ENCODE assay signal across 19 mouse cellular contexts in the genomic region with DNA sequence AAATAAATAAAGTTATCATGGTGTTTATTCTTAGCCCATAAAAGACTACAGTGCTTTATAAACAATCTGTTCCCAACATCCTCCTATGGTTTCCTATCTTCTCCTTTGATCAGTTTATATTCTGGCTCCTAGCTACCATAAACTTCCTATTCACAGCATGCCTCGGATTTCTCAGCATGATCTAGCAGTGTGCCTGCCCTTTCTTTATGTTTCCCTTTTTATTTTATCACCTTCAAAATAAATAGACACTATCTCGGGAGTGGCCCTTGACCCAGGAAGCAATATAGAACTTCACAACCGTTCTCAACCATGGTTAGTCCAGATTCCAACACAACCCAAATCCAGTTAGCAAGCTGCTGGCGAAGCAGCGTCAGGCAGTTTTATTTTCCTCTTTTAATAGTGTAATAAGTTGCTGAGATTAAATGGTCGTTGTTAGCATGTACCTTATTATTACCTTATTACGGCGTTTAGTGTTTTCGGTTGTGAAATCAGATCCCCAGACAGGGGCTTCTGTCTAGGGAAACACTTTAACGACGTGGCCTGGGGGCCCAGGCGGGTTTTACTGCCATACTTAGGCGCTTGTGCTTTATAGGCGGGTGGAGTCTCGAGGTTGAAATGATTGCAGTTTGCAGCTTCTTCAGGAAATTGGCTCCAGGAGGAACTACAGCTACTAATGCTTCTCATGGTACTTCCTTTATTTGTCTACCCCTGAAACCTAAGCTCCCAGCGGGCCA. TPM values are rescaled to one million over a fixed set of nuclear protein-coding genes. Genes with fewer than 3 reads are reported as not detected.
DNase-seq lines count a peak whose midpoint lies in the region; ATAC-seq and TF ChIP-seq lines count a peak whose summit lies in the region.
"Had no signal": no experiment of that assay in that cellular context is flagged by ENCODE, and none has a peak within 500 bp of the region (broad histone marks: within the 10 kb centered on the region; RNA-seq: fewer than 3 reads in every experiment).

No protein-coding gene starts in this region.

- no peak overlapping the region for H3K9ac ChIP-seq in kidney, embryonic 15.5 days
- no peak overlapping the region for H3K9ac ChIP-seq in limb, embryonic 14.5 days (ENCODE audit: low read depth, low read length, severe bottlenecking)
- H3K9ac ChIP-seq in hindbrain, embryonic 11.5 days (ENCODE audit: low read depth, low read length) = no peak overlapping the region
- no peak overlapping the region for H3K9ac ChIP-seq in forebrain, embryonic 13.5 days
- H3K9ac ChIP-seq: liver, embryonic 13.5 days; stomach, embryonic 15.5 days had no signal

- no peaks in the 10 kb centered on the region for H3K9me3 ChIP-seq in kidney, embryonic 15.5 days (replicated peaks)
- H3K9me3 ChIP-seq in limb, embryonic 14.5 days (ENCODE audit: control insufficient read depth, low read length) = no peaks in the 10 kb centered on the region
- H3K9me3 ChIP-seq in hindbrain, embryonic 11.5 days (ENCODE audit: control insufficient read depth, low read length) = no peaks in the 10 kb centered on the region
- H3K9me3 ChIP-seq in forebrain, embryonic 13.5 days (replicated peaks) = no peaks in the 10 kb centered on the region
- H3K9me3 ChIP-seq: liver, embryonic 13.5 days; stomach, embryonic 15.5 days had no signal

- TF ChIP-seq POLR2A in limb, embryonic 14.5 days (IDR thresholded peaks at IDR 0.05; ENCODE audit: borderline replicate concordance, extremely low read depth, insufficient read depth, insufficient read length) = no peak

- peak overlapping the region; percentile 15 for H3K4me3 ChIP-seq in kidney, embryonic 15.5 days (replicated peaks)
- H3K4me3 ChIP-seq in limb, embryonic 14.5 days (replicated peaks; ENCODE audit: low read length) = peak overlapping the region; percentile 1; the same call in 1 of the 2 replicates
- H3K4me3 ChIP-seq in hindbrain, embryonic 11.5 days (ENCODE audit: low read depth, low read length) = no peak overlapping the region
- H3K4me3 ChIP-seq in forebrain, embryonic 13.5 days = no peak overlapping the region
- H3K4me3 ChIP-seq: heart, adult 2 months; layer of hippocampus, adult 2 months; liver, embryonic 13.5 days; myocyte; stomach, embryonic 15.5 days had no signal

- DNase-seq in kidney, adult 8-10 months = no peak
- peak; percentile 36 for DNase-seq in embryo, embryonic 10.5 days (ENCODE audit: low spot score)
- DNase-seq in hindlimb bud, embryonic 11.5 days (ENCODE audit: extremely low spot score, low read depth, low spot score) = peak; percentile 85
- peak; percentile 45 for DNase-seq in limb, embryonic 14.5 days (ENCODE audit: low spot score)
- no peak for DNase-seq in hindbrain, embryonic 11.5 days (ENCODE audit: low spot score)
- DNase-seq in spleen, postnatal 14 days (ENCODE audit: low spot score in 2 of 2) = no peak
- DNase-seq: cerebellum, adult 2 months; heart, adult 2 months; liver, embryonic 13.5 days; thymus, postnatal 4 days had no signal

- peaks cover 4% of the 10 kb centered on the region; the same call in 1 of the 2 replicates for H3K27me3 ChIP-seq in kidney, embryonic 15.5 days
- H3K27me3 ChIP-seq in limb, embryonic 14.5 days (ENCODE audit: control insufficient read depth, insufficient read depth, low read length) = no peaks in the 10 kb centered on the region
- H3K27me3 ChIP-seq in hindbrain, embryonic 11.5 days (ENCODE audit: control insufficient read depth, insufficient read depth, low read length) = no peaks in the 10 kb centered on the region
- H3K27me3 ChIP-seq in forebrain, embryonic 13.5 days = no peaks in the 10 kb centered on the region
- H3K27me3 ChIP-seq: liver, embryonic 13.5 days; stomach, embryonic 15.5 days had no signal

- H3K27ac ChIP-seq in kidney, embryonic 15.5 days = 0 out of 2 replicates have a peak overlapping the region, but pooled peaks have one; percentile 35
- no peak overlapping the region for H3K27ac ChIP-seq in limb, embryonic 14.5 days (replicated peaks; ENCODE audit: low read depth, low read length)
- no peak overlapping the region for H3K27ac ChIP-seq in hindbrain, embryonic 11.5 days (ENCODE audit: low read depth, low read length)
- H3K27ac ChIP-seq in forebrain, embryonic 13.5 days = no peak overlapping the region
- H3K27ac ChIP-seq: heart, adult 2 months; hindbrain, postnatal 0 days; layer of hippocampus, adult 2 months; liver, embryonic 13.5 days; stomach, embryonic 15.5 days had no signal

- 0 out of 2 replicates have a peak, but pooled peaks cover 7% of the 10 kb centered on the region for H3K4me1 ChIP-seq in kidney, embryonic 15.5 days
- peaks cover 8% of the 10 kb centered on the region; the same call in 1 of the 2 replicates for H3K4me1 ChIP-seq in limb, embryonic 14.5 days (ENCODE audit: control insufficient read depth, insufficient read depth, low read length)
- H3K4me1 ChIP-seq in hindbrain, embryonic 11.5 days (replicated peaks; ENCODE audit: control insufficient read depth, insufficient read depth, low read length) = no peaks in the 10 kb centered on the region
- H3K4me1 ChIP-seq in forebrain, embryonic 13.5 days = no peaks in the 10 kb centered on the region
- H3K4me1 ChIP-seq: liver, embryonic 13.5 days; stomach, embryonic 15.5 days had no signal

- H3K4me2 ChIP-seq in kidney, embryonic 15.5 days = peak overlapping the region; percentile 50
- H3K4me2 ChIP-seq in limb, embryonic 14.5 days (replicated peaks; ENCODE audit: low read depth, low read length, severe bottlenecking) = peak overlapping the region; percentile 25
- no peak overlapping the region for H3K4me2 ChIP-seq in hindbrain, embryonic 11.5 days (replicated peaks; ENCODE audit: low read depth, low read length)
- H3K4me2 ChIP-seq in forebrain, embryonic 13.5 days = no peak overlapping the region
- H3K4me2 ChIP-seq: liver, embryonic 13.5 days; stomach, embryonic 15.5 days had no signal

- no peaks in the 10 kb centered on the region for H3K36me3 ChIP-seq in kidney, embryonic 15.5 days
- H3K36me3 ChIP-seq in limb, embryonic 14.5 days (ENCODE audit: control insufficient read depth, insufficient read depth, low read length) = no peaks in the 10 kb centered on the region
- no peaks in the 10 kb centered on the region for H3K36me3 ChIP-seq in hindbrain, embryonic 11.5 days (ENCODE audit: control insufficient read depth, insufficient read depth, low read length)
- H3K36me3 ChIP-seq in forebrain, embryonic 13.5 days (ENCODE audit: poor library complexity, severe bottlenecking) = no peaks in the 10 kb centered on the region
- H3K36me3 ChIP-seq: liver, embryonic 13.5 days; stomach, embryonic 15.5 days had no signal

- 4% methylated on average over 16 of the region's 16 CpGs for WGBS in kidney, embryonic 15.5 days
- 4% methylated on average over 16 of the region's 16 CpGs for WGBS in limb, embryonic 14.5 days
- 75% methylated on average over 16 of the region's 16 CpGs for WGBS in hindbrain, embryonic 11.5 days
- WGBS in forebrain, embryonic 13.5 days = 60% methylated on average over 16 of the region's 16 CpGs

- 0 out of 2 replicates have a peak, but pooled peaks have one; percentile 29 for ATAC-seq in kidney, embryonic 15.5 days (replicated peaks; ENCODE audit: low FRiP score)
- ATAC-seq in limb, embryonic 14.5 days (ENCODE audit: low FRiP score, low read depth) = peak; percentile 47; the same call in 1 of the 2 replicates
- no peak for ATAC-seq in hindbrain, embryonic 11.5 days (ENCODE audit: low FRiP score)
- no peak for ATAC-seq in forebrain, embryonic 13.5 days
- ATAC-seq: hindbrain, postnatal 0 days had no signal

RNA-seq across cellular contexts. Expression of a gene that starts 12.4 kb away (rescaled TPM):
- polyA plus RNA-seq in kidney, embryonic 15.5 days (2015; fragmentation: Nextera tagmentation; extraction: Ambion mirVana) = not detected in 2 replicates
- not detected in 2 replicates for polyA plus RNA-seq in limb, embryonic 14.5 days (2012; rRNA removed)
- polyA plus RNA-seq in limb, embryonic 14.5 days (2014; fragmentation: Nextera tagmentation; extraction: Ambion mirVana) = not detected in 2 replicates
- polyA plus RNA-seq in hindbrain, embryonic 11.5 days (2014; fragmentation: Nextera tagmentation; extraction: Ambion mirVana) = not detected in 2 replicates
- polyA plus RNA-seq in forebrain, embryonic 13.5 days (2015; fragmentation: Nextera tagmentation; extraction: Ambion mirVana) = not detected in 2 replicates
- polyA plus RNA-seq: cerebellum, adult 2 months; cortical plate, adult 2 months; forebrain, embryonic 11.5 days; heart, adult 2 months; heart, postnatal 0 days; hindbrain, postnatal 0 days; liver, embryonic 13.5 days; myocyte; stomach, embryonic 15.5 days had no signal

RNA-seq across cellular contexts. Expression of a gene that starts 27.8 kb away (rescaled TPM):
- polyA plus RNA-seq in kidney, embryonic 15.5 days (2015; fragmentation: Nextera tagmentation; extraction: Ambion mirVana) = not detected in 2 replicates
- polyA plus RNA-seq in limb, embryonic 14.5 days (2012; rRNA removed) = not detected in 2 replicates
- polyA plus RNA-seq in limb, embryonic 14.5 days (2014; fragmentation: Nextera tagmentation; extraction: Ambion mirVana) = not detected in 2 replicates
- not detected in 2 replicates for polyA plus RNA-seq in hindbrain, embryonic 11.5 days (2014; fragmentation: Nextera tagmentation; extraction: Ambion mirVana)
- polyA plus RNA-seq in forebrain, embryonic 13.5 days (2015; fragmentation: Nextera tagmentation; extraction: Ambion mirVana) = not detected in 2 replicates
- polyA plus RNA-seq: cerebellum, adult 2 months; cortical plate, adult 2 months; forebrain, embryonic 11.5 days; heart, adult 2 months; heart, postnatal 0 days; hindbrain, postnatal 0 days; liver, embryonic 13.5 days; myocyte; stomach, embryonic 15.5 days had no signal

RNA-seq across cellular contexts. Expression of a gene that starts 36.7 kb away (rescaled TPM):
- 98.7 and 118 TPM in 2 replicates for polyA plus RNA-seq in kidney, embryonic 15.5 days (2015; fragmentation: Nextera tagmentation; extraction: Ambion mirVana)
- 2.4 TPM in 2 replicates for polyA plus RNA-seq in limb, embryonic 14.5 days (2012; rRNA removed)
- polyA plus RNA-seq in limb, embryonic 14.5 days (2014; fragmentation: Nextera tagmentation; extraction: Ambion mirVana) = 4.5 and 5.8 TPM in 2 replicates
- polyA plus RNA-seq in hindbrain, embryonic 11.5 days (2014; fragmentation: Nextera tagmentation; extraction: Ambion mirVana) = 1.1 and 1.5 TPM in 2 replicates
- not detected in 2 replicates for polyA plus RNA-seq in forebrain, embryonic 13.5 days (2015; fragmentation: Nextera tagmentation; extraction: Ambion mirVana)
- polyA plus RNA-seq: cerebellum, adult 2 months; cortical plate, adult 2 months; heart, postnatal 0 days; hindbrain, postnatal 0 days; liver, embryonic 13.5 days; myocyte had no signal

RNA-seq across cellular contexts. Expression of a gene that starts 47.9 kb away (rescaled TPM):
- not detected in 2 replicates for polyA plus RNA-seq in kidney, embryonic 15.5 days (2015; fragmentation: Nextera tagmentation; extraction: Ambion mirVana)
- polyA plus RNA-seq in limb, embryonic 14.5 days (2012; rRNA removed) = not detected in 2 replicates
- polyA plus RNA-seq in limb, embryonic 14.5 days (2014; fragmentation: Nextera tagmentation; extraction: Ambion mirVana) = not detected in 2 replicates
- polyA plus RNA-seq in hindbrain, embryonic 11.5 days (2014; fragmentation: Nextera tagmentation; extraction: Ambion mirVana) = not detected in 2 replicates
- polyA plus RNA-seq in forebrain, embryonic 13.5 days (2015; fragmentation: Nextera tagmentation; extraction: Ambion mirVana) = not detected in 2 replicates
- polyA plus RNA-seq: cerebellum, adult 2 months; cortical plate, adult 2 months; forebrain, embryonic 11.5 days; heart, adult 2 months; heart, postnatal 0 days; hindbrain, postnatal 0 days; liver, embryonic 13.5 days; myocyte; stomach, embryonic 15.5 days had no signal

Comparison
In these comparisons a context has a peak if more than half of its experiments do, and no peak if none do; other contexts are left out.
1. ATAC-seq: peak in kidney, embryonic 15.5 days (single experiment) and limb, embryonic 14.5 days (single experiment); none in hindbrain, embryonic 11.5 days (single experiment) and forebrain, embryonic 13.5 days (single experiment).
2. H3K4me2 ChIP-seq: peak in kidney, embryonic 15.5 days (single experiment) and limb, embryonic 14.5 days (single experiment); none in hindbrain, embryonic 11.5 days (single experiment) and forebrain, embryonic 13.5 days (single experiment).
3. H3K4me3 ChIP-seq: peak in kidney, embryonic 15.5 days (single experiment) and limb, embryonic 14.5 days (single experiment); none in hindbrain, embryonic 11.5 days (single experiment) and forebrain, embryonic 13.5 days (single experiment).
4. DNase-seq: peak in embryo, embryonic 10.5 days (single experiment), hindlimb bud, embryonic 11.5 days (single experiment) and limb, embryonic 14.5 days (single experiment); none in kidney, adult 8-10 months (0 of 2), hindbrain, embryonic 11.5 days (single experiment) and spleen, postnatal 14 days (0 of 2).
5. RNA of a gene that starts 36.7 kb away (polyA plus RNA-seq): 98.7 to 118 TPM in kidney, embryonic 15.5 days; 2.4 to 5.8 TPM in limb, embryonic 14.5 days, 1.1 to 1.5 TPM in hindbrain, embryonic 11.5 days and not detected in forebrain, embryonic 13.5 days; every median in the first group is over 10 times any median in the second.